Mouse (Mus musculus) spleen, adult 2 months (tissue): ENCODE measurements at regions not wholly inside any gene's neighbourhood (a gene's known extent, or its start where the extent isn't known, plus 50 kb on each side); places are given as distances from the start of the nearest gene placed in this dataset.

ENCODE experiments used
- CTCF ChIP-seq: fragments of 200-500 bp; IDR thresholded peaks from 2 replicates; pipeline ENCODE4 v1.5.1; 2011; ENCODE audit warnings: mild to moderate bottlenecking, inconsistent platforms; ENCODE audit not compliant: insufficient read depth, insufficient read length, insufficient replicate concordance; ENCODE audit errors: extremely low read depth
- POLR2A ChIP-seq: fragments of 200-500 bp; IDR thresholded peaks from 2 replicates; pipeline ENCODE4 v1.6.1; 2011; ENCODE audit warnings: low read depth, low read length, inconsistent platforms

- TF ChIP-seq CTCF (no peak), POLR2A (no peak)
Observed at GRCm38 (mm10) chr5:111620626-111621025, 113.1 kb upstream of the Gm26897 start.
